Mouse (Mus musculus) cerebellum, postnatal 36 days (tissue): ENCODE data around the gene Gm44596.

Source experiments
- DNase-seq, 2 experiments: peaks; one replicate each; pipeline ENCODE4 v3.0.0; 2021 to 2022; ENCODE audit warnings: mixed read lengths in 2 of 2

Gm44596 gene

DNA sequence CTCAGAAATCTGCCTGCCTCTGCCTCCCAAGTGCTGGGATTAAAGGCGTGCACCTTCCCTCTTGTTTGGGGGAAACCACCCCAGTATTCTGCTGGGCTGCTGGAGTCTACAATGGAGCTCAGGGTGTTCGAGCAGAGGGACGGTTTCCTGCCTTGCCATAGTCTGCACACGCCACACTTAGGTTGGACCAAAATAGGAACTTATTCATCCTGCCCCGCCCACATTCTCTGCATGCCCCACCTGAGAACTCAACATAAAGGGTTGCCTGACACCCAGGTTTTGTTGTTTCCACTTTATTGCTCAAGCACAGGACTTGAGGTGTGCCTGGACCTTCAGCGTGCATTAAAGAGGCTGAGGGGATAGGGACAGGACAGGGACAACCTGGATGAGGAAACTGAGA is 54.5 kb downstream of the Gm44596 start:
- DNase-seq: no peak

DNA sequence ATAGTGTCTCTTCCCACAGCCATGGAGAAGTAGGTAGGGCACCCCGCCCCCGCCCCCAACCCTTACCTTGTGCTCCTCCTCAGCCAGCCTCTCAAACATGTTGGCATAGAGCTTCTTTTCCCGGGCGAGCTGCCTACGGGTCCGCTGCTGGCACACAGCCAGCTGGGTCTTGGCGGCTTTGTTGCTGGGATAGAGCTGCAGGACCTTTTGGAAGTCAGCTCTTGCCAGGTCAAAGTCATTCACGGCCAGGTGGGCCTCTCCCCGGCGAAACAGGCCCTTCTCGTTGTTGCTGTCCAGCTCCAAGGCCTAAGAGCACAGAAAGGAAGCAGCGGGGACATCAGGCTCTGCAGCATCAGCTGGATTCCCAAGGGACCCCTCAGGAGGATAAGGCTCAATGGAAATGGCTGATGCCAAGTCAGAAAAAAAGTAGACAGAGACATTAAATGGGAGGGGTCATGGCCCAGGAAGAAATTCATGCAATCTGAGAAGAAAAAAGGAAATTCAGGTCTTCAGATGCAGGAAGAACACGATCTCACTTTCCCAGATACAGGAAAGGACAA is 57.1 kb downstream of the Gm44596 start:
- peak; percentile 76 to 77 for DNase-seq

DNA sequence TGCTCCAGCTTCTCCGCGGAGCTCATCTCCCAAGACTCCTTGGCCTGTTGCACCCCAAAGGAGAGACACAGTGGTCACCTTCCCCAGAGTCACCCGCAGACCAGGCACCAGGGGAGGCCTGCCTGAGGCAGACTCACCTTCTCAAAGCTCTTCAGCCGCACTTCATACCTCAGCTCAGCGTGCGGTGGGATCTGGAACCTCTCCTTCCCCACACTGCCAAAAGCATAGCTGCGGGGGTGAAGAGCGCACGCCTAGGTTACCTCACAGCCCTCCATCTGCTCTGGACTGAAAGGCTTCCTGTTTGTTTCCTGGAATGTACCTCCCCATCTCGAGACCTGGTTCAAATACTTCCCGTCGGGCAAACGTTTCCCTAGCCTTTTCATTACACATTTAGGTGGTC is 58.3 kb downstream of the Gm44596 start:
- peak; percentile 69 to 75 for DNase-seq

DNA sequence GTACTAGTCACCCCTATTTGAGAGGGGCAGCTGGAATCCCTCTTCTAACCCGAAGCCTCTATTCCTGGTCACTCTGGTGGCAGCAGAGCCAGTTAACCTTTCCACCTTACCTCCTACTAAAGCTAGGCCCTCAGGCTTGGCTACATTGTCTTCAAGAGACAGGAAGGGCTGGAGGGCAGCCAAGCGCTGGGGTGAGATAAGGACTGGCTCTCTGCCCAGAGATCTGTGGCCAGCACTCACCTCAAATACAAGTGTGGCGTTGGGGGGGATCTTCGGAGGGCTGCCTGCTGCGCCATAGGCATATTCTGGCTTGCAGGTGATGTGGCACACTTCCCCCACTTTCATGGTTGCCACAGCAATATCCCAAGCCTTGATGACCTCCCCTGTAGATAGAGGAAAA is 60.2 kb downstream of the Gm44596 start:
- DNase-seq: peak; percentile 80 to 84

DNA sequence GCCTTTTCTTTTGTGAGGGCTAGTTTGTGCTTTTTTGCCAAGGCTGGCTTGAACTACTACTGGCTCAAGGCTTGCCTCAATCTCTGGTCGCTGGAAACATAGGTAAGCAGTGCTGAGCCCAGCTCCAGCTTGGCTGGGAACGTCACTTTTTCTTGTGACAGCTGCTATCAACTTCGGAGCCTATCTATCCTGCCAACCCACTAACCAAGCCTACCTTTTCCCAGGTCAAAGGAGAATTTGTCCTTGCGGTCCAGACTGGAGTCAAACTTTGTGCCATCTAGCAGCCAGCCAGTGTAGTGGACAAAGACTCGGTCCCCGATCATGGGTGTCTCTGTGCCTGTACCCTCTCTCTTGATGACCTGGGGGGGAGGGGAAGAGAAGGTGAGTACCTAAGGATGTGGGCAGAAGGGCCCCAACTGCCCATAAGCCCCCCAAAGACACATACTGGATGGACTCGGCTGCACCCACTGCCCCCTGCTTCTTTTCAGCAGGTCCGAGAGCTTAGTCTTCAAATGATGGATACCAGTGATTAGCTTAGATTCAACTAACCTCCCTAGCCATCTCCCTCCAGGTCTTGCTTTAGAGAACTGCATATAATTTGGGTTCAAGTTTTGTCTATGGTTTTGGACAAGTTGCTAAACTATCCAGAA is 61.2 kb downstream of the Gm44596 start:
- no peak for DNase-seq

DNA sequence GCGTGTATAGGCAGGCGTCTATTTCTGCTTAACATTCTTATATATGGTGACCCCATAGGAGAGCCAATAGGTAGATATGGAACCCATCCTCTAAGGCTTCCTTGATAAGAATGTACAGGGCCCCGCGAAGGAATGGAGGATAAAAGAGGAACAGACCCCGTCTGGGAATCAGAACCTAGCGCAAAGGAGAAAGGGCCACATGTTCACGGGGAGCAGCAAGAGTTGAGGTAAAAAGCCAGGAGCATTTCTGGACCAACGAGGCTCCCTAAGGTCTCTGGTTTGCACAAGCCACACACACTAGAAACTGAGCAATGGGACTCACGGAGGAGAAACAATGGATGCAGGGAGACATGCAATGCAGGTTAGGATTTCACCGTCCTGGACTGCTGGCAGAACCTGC is 62.0 kb downstream of the Gm44596 start:
- no peak for DNase-seq

DNA sequence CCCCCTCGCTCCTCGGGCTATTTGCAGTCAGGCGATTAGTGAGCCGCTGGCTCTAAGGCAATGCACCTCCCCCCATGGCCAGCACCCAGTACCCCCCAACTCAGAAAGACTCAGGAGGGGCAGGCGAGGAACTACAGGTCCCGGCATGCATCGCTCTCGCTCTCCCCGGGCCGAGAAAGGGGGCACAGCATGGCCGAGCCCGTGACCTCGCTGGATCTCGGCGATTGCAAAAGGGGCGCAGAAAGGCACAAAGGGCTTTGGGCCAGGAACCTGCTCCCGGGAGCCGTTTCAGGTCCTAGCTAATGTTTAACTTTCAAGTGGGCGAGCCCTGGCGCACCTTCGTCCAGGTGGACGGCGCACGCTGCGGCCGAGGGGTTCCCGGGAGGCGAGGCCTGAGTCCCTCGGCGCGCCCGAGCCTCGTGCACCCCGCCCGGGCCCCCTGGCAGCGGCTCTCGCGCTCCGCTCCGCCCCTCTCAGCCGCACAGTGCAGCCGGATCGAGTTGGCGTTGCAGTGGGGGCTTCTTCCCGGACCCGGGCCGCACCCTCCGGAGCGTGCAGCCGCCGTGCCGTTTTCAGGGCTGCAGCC is 62.5 kb downstream of the Gm44596 start:
- DNase-seq: peak; percentile 69 to 71

DNA sequence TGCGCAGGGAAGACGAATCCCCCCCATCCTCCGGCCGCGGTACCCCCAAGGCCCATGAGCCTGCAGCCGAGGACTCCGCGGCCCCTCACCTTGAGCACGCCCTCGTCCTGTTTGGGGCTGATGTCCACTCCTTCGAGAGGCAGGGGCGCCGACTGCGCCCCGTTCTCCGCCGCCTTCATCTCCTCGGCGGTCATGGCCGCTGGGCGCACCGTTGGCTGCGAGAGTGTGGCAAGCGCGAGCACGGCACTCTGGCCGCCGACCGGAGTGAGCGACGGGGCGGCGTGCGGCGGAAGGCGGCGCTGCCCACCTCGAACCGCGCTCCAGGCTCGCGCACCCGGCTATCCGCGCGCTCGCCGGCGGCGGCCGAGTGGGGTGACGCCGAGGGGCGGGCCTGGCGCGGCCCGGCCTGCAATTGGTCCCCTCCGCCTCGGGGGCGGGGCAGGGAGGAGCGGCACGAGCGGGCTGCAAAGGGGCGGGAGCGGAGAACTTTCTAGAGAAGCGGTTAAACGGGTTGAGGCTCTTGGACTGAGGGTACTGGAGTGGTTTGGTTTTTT is 63.1 kb downstream of the Gm44596 start, which contains the start of gene Fkbp4:
Gene Fkbp4 (minus strand): TSS at position 361 of the 554 bp plus-strand sequence.
- peak; percentile 86 to 94 for DNase-seq

DNA sequence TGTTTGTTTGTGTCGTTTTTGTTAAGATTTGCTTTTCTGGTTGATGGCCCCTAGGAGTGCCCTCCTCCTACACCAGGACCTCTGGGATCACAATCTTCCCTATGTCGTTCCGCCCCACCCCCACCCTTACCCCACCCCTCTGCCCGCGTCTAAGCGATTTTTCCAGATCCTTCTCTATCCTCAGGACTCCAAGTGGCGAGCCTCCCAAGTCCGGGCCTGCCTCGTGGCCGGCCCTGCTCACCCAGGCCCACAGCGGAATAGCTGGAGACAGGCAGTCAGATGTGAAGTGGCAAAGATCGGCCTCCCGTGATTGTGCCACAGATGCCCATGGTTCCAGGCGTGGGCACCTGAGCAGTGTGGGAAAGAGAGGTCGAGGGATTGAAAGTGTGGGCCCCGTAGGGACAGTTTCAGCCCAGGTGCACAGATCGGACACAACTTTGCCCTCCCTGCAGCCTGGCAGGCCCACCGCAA is 63.6 kb downstream of the Gm44596 start:
- DNase-seq: peak in 1 of 2 experiments; percentile 29

DNA sequence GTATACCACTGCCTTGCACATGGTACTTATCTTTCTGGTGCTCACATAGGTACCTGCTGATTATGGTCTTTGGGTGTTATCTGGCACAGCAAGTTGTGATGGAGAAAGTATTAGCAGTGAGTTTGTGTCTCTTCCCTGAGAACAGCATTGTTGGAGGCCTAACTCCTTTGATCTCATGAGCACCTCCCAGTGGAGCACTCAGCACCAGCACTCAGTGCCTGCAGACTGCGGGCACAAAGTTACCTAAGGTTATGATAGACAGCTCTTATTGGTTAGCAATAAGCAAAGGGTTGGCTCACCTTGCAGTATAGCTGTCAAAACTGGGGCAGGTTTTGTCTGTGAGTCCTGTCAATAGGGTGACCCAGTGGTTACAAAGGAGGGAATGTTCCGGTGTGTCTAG is 64.9 kb downstream of the Gm44596 start:
- DNase-seq: no peak

DNA sequence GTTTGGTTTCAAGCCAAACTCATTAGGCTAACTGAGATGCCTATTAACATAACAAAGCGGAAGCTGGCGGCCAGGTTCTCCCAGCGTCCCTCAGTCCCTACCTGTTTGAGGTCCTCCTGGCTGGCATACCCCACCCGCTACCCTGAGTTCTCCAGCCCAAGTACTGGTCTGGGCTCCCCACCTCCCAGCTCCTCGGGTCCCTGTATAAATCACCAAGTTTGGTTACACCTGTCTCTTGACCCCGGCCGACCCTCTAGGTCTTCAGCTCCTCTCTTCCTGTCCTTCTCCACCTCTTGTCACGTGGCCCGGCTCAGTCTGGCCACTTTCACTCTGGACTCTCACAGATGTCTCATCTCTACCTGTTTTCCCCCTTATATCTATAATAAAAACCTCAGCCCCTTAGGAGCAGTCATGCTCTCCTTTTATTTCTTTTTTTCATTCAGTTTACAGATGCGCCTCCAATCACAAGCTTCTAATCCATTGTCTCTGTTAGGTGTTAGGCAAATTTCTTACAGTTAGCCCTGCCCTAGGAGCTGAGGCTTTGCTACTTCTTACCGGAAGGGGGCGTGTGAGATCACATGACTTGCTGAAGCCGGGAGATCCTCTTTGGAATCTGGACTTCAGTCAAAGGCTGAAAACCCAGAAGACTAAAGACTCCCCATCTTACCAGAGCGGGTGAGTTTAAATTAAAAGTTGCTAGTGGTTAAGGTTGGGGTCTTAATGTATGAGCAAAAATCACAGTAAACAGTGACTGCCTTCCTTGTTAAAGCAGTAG is 70.6 kb downstream of the Gm44596 start:
- DNase-seq: peak; percentile 54 to 65

DNA sequence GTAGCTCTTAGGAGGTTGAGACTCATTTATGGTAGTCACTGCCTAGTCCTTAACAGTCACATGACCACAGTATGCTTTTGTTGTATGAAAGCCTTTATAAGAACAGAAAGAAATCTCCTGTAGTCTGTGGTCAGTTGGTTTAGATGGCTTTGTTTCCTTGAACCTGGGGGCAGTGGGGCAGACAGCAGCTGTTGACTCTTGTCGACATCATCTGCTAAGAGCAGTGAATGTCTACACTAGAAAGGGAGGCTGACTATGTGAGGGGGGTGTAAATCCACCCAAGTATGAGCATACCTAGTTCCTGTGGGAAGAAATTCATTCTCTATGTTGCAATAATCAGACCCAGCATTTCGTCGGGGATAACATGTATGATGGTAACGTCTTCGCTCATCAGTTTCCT is 71.8 kb downstream of the Gm44596 start:
- no peak for DNase-seq

DNA sequence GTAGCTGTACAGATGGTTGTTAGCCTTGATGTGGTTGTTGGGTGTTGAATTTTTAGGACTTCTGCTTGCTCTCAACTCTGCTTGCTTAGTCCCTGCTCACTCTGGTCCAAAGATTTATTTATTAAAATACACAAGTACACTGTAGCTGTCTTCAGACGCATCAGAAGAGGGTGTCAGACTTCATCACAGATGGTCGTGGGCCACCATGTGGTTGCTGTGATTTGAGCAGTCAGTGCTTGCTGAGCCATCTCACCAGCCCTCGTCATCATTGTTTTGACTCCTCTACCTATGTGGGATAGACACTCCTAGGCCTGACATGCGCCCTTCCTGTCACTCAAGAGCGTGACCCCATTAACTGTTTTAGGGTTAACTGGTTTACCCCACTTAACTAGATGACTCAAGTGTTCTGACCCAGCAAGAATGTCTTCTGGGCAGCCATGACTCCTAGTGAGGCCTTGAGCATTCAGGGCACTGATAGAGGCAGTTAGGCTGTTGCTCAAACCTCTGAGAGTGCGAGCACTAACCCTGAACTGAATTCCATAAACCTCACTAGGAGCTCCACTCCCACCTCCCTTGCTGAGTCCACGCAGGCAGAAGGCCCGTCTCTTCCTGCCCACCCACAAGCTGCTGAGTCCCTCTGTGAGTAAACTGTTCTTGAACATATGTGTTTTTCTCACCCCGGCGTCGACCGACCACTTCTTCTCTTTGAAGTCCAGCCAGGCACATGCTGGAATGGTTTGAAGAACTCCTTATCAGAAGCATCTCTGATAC is 80.7 kb downstream of the Gm44596 start:
- no peak for DNase-seq
